Mouse (Mus musculus) erythroblast, adult 5-6 weeks (primary cell): ENCODE measurements at regions not wholly inside any gene's neighbourhood (a gene's known extent, or its start where the extent isn't known, plus 50 kb on each side); places are given as distances from the start of the nearest gene placed in this dataset.

ENCODE experiments used
- ATAC-seq: replicated peaks from 2 replicates; pipeline ENCODE4 v1.8.0; 2016; ENCODE audit warnings: moderate number of reproducible peaks, mild to moderate bottlenecking, moderate TSS enrichment, inconsistent platforms; ENCODE audit not compliant: poor library complexity, low FRiP score, severe bottlenecking

DNA sequence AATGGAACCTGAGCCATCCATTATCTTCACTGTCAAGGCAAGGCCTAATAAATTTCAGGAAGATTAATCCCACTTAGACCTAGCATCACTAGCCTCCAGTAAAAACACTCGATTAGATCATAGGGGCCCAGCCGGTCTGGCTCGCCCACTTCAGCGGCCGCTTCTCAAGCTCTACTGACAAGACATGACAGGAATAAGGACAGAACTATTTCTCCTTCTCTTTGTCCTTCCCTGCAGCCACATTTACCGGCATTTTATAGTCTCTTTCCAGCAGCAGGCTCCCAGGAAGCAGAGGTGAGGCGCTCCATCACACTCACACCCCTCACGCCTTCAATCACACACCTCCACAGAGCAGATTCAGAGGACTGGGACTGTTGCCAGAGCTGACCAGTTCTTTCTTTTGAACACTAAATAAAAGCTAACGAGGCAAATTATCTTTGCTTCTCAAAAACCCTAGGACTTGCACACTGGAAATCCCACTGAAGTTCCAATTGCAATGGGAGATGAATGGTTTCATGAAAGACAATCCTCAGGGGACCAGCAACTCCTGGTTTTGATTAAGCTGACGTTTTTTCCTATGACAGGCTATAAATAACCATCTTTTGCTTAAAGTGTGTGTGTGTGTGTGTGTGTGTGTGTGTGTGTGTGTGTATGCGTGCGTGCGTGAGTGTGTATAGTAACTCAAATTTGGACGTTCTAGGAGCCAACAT is 184.6 kb downstream of the Sox4 start:
- ATAC-seq, result no peak

- no peak for ATAC-seq
These were observed 191.0 kb downstream of the Sox4 start for GRCm38 (mm10) chr13:28762555-28762954.

GRCm38 (mm10) chr13:28759026-28759425 is 194.5 kb downstream of the Sox4 start:
- ATAC-seq, result no peak

- no peak for ATAC-seq
These were observed 195.5 kb downstream of the Sox4 start for GRCm38 (mm10) chr13:28757846-28758522.

GRCm38 (mm10) chr13:28756915-28757765 is 196.4 kb downstream of the Sox4 start:
- ATAC-seq, result no peak

- no peak for ATAC-seq
These were observed 199.3 kb downstream of the Sox4 start for GRCm38 (mm10) chr13:28754207-28754606.

DNA sequence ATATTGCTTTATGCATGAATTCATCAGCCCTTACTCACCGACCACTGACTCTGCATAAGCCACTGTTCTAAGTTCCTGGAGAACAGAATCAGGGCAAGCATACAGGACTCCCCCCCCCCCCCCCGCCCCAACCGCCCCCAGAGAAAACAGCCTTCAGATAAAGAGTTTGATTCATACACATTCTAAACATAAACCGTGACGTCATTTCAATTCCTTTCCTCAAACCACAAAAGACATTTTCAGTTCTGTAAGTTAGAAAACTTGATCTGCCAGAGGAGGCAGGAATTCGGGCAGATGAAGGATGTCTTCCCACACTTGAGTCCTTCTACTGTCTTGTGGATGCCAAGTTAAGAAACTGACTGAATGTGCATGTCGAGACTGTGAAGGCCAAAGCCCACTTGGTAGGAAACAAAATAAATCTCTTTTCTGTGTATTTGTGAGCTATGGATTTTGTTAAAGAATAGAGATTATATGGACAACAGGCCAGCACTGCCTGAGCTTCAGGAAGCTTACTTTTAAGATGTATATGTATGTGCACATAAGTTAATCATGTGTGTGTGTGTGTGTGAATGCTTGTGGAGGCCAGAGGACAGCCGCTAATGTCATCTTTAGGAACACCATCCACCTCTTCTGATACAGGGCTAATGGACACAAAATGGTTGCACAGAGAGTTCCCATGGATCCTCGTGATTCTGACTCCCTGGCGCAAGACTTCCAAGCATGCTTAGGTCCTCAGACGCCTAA is 202.4 kb downstream of the Sox4 start:
- ATAC-seq, result no peak

DNA sequence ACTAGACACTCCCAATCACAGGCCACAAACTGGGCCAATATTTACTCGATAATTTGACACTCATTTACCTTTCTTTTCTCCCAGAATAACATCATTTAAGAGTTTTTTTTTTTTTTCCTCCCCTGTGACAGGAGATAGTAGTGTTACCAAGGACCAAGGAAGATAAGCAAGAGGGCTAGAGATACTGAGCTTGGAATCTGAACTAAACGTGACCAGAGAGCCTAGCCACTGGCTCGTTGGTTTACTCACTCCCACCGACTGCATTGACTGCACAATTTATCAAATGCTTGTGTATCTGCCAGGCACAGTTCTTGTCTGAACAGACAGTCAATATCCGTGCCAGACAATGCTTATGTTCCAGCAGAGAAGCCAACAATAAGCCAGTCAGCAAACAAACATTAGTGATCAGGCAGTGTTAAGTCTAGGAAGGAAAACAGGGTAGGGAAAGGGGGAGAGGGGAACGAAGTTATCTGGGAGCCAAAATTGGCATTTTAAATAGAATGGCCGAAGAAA is 213.3 kb downstream of the Sox4 start:
- ATAC-seq, result no peak

- no peak for ATAC-seq
These were observed 215.1 kb downstream of the Sox4 start for GRCm38 (mm10) chr13:28738160-28739100.

DNA sequence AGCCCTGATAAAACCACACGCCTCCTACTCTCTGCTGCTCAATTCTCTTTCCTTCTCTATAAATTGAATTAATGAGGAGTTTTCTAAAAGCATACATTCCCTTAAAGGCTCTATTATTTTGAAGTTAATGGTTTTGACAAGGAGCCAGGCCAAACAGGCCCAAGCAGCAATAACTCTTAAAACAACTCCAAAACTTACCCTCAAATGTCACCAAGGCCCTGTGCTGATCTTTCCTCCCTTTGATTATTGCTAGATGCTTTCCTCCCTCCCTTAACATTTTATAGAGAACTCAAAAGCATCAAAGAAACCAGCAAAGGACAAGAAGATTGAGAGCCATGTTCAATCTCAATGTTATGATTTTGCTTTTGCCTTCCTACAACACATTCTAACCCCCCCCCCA is 221.0 kb downstream of the Sox4 start:
- ATAC-seq, result no peak

- no peak for ATAC-seq
These were observed 221.5 kb downstream of the Sox4 start for GRCm38 (mm10) chr13:28732036-28732435.

GRCm38 (mm10) chr13:28730059-28730580 is 223.4 kb downstream of the Sox4 start:
- no peak for ATAC-seq

DNA sequence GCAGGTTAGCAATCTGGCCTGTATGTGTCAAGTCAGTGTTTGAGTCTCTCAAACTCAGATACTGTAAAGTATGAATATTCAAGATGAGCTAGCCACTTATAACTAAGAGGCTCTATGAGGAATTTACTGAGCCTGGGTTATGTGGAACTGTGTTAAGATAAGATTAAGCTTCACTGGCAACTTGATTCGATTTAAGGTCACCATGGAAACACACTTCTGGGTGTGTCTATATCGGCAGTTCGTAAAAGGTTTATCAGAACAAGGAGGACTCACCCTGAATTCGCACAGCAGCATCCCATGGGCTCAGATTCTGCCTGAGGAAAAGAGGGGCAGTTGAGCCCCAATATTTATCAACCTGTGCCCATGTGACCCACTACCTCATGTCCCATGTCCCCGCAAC is 224.7 kb downstream of the Sox4 start:
- no peak for ATAC-seq

DNA sequence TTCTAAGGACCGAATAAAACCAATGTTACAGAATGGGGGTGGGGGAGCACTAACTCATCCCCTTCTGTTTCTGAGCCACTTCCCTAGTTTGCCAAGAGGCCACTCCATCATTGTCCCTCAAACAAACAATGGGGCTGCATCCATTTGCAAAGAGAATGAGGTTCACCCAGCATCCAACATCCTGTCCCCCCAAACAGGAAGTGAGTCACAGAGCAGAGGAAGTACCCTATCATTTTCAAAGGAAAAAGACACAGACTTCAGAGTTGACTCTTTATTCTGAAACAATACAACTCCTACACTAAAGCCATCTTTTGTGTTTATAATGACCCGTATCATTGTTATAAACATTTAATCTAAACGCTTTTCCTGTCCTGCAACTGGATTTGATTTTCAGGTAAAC is 229.2 kb downstream of the Sox4 start:
- ATAC-seq, result no peak

GRCm38 (mm10) chr13:28722074-28722473 is 231.4 kb downstream of the Sox4 start:
- no peak for ATAC-seq

DNA sequence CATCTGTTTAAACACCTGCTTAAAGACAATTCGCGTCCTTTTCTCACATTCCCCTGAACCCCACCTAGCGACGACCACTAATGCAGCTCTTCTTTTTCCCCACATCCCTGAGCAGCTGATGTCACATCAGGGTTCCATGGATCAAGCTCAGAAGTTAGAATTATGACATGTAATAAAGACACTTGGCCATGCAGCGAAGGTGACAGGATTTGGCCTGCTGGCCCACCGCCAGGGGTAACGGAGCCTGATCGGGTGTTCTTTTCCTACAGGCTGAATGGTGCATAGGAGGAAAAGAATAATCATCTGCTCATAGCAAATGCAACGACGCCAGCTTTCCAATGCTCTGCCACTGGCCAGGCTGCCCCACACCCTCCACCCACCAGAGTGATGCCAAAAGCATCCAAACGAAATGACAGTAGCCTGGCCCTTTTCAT is 231.9 kb downstream of the Sox4 start:
- no peak for ATAC-seq

DNA sequence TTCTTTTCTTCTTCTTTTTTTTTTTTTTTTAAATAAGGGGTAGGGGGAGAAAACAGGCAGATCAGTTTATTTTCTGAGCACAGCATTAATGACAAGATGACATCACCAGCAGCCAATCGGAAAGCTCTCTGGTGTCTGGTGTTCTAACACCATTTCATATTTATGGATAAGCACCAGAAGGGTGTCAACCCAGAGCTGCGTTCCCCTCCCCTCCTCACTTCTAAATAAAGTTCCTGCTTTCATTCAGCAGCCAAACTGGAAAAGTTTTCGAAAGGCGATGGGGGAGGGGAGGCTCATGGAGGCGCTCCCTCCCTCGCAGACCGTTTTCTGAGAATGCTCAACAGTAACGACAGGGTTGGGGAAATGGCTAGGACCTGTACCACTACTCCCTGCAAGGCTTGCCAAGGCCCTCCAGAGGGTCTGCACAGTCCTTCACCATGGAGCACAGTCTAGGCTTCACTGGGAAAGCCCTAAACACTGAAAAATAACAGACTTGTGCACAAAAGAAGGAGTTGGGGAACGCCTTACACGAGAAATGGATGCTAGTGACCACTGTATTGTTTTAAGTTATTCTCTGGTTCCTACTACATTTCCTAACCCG is 232.8 kb downstream of the Sox4 start:
- no peak for ATAC-seq

DNA sequence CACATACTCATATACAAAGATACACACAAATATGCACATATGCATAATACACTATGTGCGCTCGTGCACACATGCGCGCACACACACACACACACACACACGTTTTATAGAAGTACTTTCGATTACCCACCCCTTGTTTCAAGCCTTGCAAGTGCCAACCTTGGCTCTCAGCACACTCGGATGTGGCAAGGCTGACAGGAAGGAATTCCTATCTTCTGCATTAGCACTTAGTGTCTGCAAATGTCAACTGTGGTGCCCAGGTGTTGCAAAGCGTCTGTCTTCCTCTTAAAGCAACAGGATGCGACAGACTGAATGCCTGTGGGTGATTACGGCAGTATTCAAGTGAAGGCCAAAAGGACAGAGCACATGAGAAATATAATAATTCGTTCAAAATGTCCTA is 233.3 kb downstream of the Sox4 start:
- no peak for ATAC-seq
